Mouse (Mus musculus): ENCODE data around the gene Lpar6. TPM values are rescaled to one million over a fixed set of nuclear protein-coding genes. Genes with fewer than 3 reads are reported as not detected.
A peak's percentile ranks its signal among the peaks of the same experiment; 100 is the strongest.

Gene Lpar6
- polyA plus RNA-seq, 2 experiments, result 2.3 to 3.2 TPM

DNA sequence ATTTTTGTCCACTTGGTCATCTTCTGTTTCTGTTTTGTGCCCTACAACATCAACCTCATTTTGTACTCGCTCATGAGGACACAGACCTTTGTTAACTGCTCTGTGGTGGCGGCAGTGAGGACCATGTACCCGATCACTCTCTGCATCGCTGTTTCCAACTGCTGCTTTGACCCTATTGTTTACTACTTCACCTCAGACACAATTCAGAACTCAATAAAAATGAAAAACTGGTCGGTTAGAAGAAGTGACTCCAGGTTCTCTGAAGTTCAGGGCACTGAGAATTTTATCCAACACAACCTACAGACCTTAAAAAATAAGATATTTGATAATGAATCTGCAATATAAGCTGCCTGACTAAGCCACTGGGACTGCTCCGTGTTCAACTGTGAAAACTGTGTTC, 1.6 kb downstream of the Lpar6 start:
- peaks cover 8 to 13% of the 10 kb centered on the region in 2 experiments for H3K4me1 ChIP-seq (replicated peaks; ENCODE audit: control insufficient read depth in 2 of 2, insufficient read depth in 2 of 2, low read length in 1 of 2)
- TF ChIP-seq EP300 (IDR thresholded peaks at IDR 0.05; ENCODE audit: low read depth), result no peak; the same call in 1 of the 2 replicates
- no peak for TF ChIP-seq CTCF (IDR thresholded peaks at IDR 0.05; ENCODE audit: low read depth)
- no peaks in the 10 kb centered on the region for H3K27me3 ChIP-seq (ENCODE audit: control insufficient read depth, insufficient read depth, low read length)
- peaks cover 2% of the 10 kb centered on the region for H3K36me3 ChIP-seq (replicated peaks; ENCODE audit: control insufficient read depth, insufficient read depth, low read depth)
- no peak for DNase-seq (ENCODE audit: low read depth in 3 of 3, low spot score in 3 of 3)
- H3K9ac ChIP-seq (replicated peaks), result peak overlapping the region; percentile 54
- H3K4me2 ChIP-seq (ENCODE audit: low read depth), result peak overlapping the region; percentile 66
- H3K27ac ChIP-seq, result peak overlapping the region; percentile 12
- ATAC-seq (ENCODE audit: insufficient read depth), result peak; percentile 48; the same call in 1 of the 2 replicates
- WGBS (ENCODE audit: insufficient replicate concordance), result 2% methylated on average over 6 of the region's 6 CpGs
- H3K9me3 ChIP-seq (ENCODE audit: control insufficient read depth, low read length), result no peaks in the 10 kb centered on the region
- peak overlapping the region; percentile 57 to 93 for H3K4me3 ChIP-seq (ENCODE audit: insufficient read depth in 1 of 2, low read depth in 2 of 2, low read length in 2 of 2)

DNA sequence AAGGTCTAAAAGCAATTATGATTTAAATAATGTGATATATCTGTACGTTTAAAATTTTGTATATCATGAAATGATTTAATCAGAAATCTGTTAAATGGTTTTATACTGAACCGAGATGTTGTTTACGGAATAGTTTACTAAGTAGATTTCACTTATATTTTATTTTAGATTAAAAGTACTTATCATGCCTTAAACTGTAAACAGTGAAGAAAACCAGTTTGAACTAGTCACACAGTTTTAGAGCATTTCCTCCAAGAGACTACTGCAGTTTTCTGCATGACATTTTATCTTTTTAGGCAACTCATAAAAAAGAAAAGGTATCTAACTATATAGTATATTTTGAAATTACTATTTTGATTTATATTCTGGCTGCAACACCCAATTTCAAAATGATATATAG, 2.2 kb downstream of the Lpar6 start:
- Histone ChIP-seq H3K4me1 (replicated peaks; ENCODE audit: control insufficient read depth in 2 of 2, insufficient read depth in 2 of 2, low read length in 1 of 2) (peaks cover 4 to 7% of the 10 kb centered on the region in 2 experiments; a peak in 3 of 4 replicates), H3K36me3 (replicated peaks; ENCODE audit: control insufficient read depth, insufficient read depth, low read depth) (peaks cover 5% of the 10 kb centered on the region), H3K9me3 (ENCODE audit: control insufficient read depth, low read length) (no peaks in the 10 kb centered on the region), H3K27me3 (ENCODE audit: control insufficient read depth, insufficient read depth, low read length) (no peaks in the 10 kb centered on the region), H3K4me3 (ENCODE audit: insufficient read depth in 1 of 2, low read depth in 2 of 2, low read length in 2 of 2) (no peak overlapping the region), H3K27ac (no peak overlapping the region), H3K9ac (replicated peaks) (no peak overlapping the region), H3K4me2 (ENCODE audit: low read depth) (no peak overlapping the region)
- WGBS (ENCODE audit: insufficient replicate concordance), result 49% methylated on average over 3 of the region's 3 CpGs
- DNase-seq (ENCODE audit: low read depth in 3 of 3, low spot score in 3 of 3), result no peak
- ATAC-seq (ENCODE audit: insufficient read depth), result no peak
- TF ChIP-seq CTCF (IDR thresholded peaks at IDR 0.05; ENCODE audit: low read depth), result no peak

DNA sequence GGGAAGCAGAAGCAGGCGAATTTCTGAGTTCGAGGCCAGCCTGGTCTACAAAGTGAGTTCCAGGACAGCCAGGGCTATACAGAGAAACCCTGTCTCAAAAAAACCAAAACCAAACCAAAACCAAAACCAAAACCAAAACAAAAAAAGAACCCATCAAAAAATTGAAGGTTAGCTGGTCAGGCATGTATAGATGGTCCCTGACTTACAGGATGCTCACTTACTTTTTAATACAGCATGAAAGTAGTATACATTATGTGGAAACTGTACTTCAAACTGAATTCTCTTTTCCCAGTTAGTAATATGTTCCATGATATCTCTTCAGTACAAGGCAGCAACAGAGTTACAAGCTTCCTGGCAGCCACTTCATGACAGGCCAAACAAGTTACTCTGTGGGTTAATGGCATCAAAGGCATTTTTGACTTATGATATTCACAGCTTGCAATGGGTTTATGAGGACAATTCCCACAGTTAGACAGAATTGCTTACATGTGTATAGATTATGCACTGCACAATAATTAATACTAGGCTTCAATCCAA, 6.4 kb downstream of the Lpar6 start:
- H3K4me3 ChIP-seq (ENCODE audit: insufficient read depth in 1 of 2, low read depth in 2 of 2, low read length in 2 of 2), result no peak overlapping the region
- no peak overlapping the region for H3K27ac ChIP-seq
- H3K9me3 ChIP-seq (ENCODE audit: control insufficient read depth, low read length), result no peaks in the 10 kb centered on the region
- H3K27me3 ChIP-seq (ENCODE audit: control insufficient read depth, insufficient read depth, low read length), result no peaks in the 10 kb centered on the region
- DNase-seq (ENCODE audit: low read depth in 3 of 3, low spot score in 3 of 3) (no peak), ATAC-seq (ENCODE audit: insufficient read depth) (no peak)
- H3K4me2 ChIP-seq (ENCODE audit: low read depth), result no peak overlapping the region
- H3K36me3 ChIP-seq (replicated peaks; ENCODE audit: control insufficient read depth, insufficient read depth, low read depth), result peaks cover 5% of the 10 kb centered on the region
- no peak overlapping the region for H3K9ac ChIP-seq (replicated peaks)
- 0 out of 4 replicates have a peak, but pooled peaks cover 0 to 2% of the 10 kb centered on the region in 2 experiments for H3K4me1 ChIP-seq (replicated peaks; ENCODE audit: control insufficient read depth in 2 of 2, insufficient read depth in 2 of 2, low read length in 1 of 2)
- 88% methylated on average over 2 of the region's 2 CpGs for WGBS (ENCODE audit: insufficient replicate concordance)
- no peak for TF ChIP-seq CTCF (IDR thresholded peaks at IDR 0.05; ENCODE audit: low read depth)
- TF ChIP-seq EP300 (IDR thresholded peaks at IDR 0.05; ENCODE audit: low read depth), result no peak

DNA sequence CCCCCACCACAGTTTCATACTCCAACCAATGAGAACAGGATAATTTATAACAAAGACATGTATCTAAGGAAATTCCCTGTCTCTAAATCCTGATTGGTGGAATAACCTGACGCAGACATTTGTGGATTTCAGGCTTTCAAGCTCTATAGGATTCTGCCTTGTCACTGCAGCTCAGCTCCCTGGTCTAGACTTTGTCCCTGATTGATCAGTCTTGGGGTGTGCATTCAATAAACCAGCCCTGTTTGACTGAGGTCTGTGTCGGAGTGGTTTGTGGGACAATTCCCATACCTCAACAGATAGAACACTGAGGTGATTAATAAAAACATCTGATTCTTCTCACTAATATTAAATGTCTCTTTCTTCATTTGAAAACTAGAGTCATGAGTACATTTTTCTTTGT, 12.4 kb downstream of the Lpar6 start:
- WGBS (ENCODE audit: insufficient replicate concordance), result 83% methylated on average over 2 of the region's 2 CpGs
- H3K4me3 ChIP-seq (ENCODE audit: insufficient read depth in 1 of 2, low read depth in 2 of 2, low read length in 2 of 2), result no peak overlapping the region
- peak; percentile 52; the same call in 1 of the 2 replicates for ATAC-seq (ENCODE audit: insufficient read depth)

DNA sequence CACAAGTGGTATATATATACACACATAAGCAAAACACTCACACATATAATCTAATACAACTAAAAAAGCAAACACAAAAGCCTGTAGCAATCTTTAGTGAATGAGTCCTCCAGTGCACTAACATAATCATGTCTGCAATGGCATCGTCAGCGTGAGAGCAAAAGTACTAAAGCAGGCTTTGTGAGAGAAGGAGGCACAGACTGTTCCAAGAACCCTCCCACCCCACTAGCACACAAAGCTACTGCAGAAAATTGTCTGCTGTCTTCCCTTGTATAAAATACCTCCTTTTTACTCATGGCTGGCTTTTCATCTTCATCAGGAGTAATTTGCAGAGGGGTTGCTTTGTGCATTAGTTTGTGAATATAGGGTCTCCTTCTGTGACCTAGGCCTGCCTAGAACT, 14.6 kb downstream of the Lpar6 start:
- no peak for TF ChIP-seq CTCF (IDR thresholded peaks at IDR 0.05; ENCODE audit: low read depth)
- no peak for TF ChIP-seq EP300 (IDR thresholded peaks at IDR 0.05; ENCODE audit: low read depth)
- Histone ChIP-seq H3K4me3 (ENCODE audit: insufficient read depth in 1 of 2, low read depth in 2 of 2, low read length in 2 of 2) (no peak overlapping the region), H3K27ac (no peak overlapping the region), H3K4me1 (replicated peaks; ENCODE audit: control insufficient read depth in 2 of 2, insufficient read depth in 2 of 2, low read length in 1 of 2) (peaks cover 2 to 17% of the 10 kb centered on the region in 2 experiments; a peak in 2 of 4 replicates), H3K9me3 (ENCODE audit: control insufficient read depth, low read length) (no peaks in the 10 kb centered on the region), H3K36me3 (replicated peaks; ENCODE audit: control insufficient read depth, insufficient read depth, low read depth) (no peaks in the 10 kb centered on the region; the same call in none of the 2 replicates), H3K9ac (replicated peaks) (no peak overlapping the region), H3K4me2 (ENCODE audit: low read depth) (no peak overlapping the region), H3K27me3 (ENCODE audit: control insufficient read depth, insufficient read depth, low read length) (no peaks in the 10 kb centered on the region)
- WGBS (ENCODE audit: insufficient replicate concordance), result 98% methylated on average over 2 of the region's 2 CpGs
- DNase-seq (ENCODE audit: low read depth in 3 of 3, low spot score in 3 of 3) (no peak), ATAC-seq (ENCODE audit: insufficient read depth) (no peak)

More for the DNA sequence above, 12.4 kb downstream of the Lpar6 start:
- no peaks in the 10 kb centered on the region for H3K9me3 ChIP-seq (ENCODE audit: control insufficient read depth, low read length)
- no peaks in the 10 kb centered on the region; the same call in none of the 2 replicates for H3K36me3 ChIP-seq (replicated peaks; ENCODE audit: control insufficient read depth, insufficient read depth, low read depth)
- no peak overlapping the region for H3K9ac ChIP-seq (replicated peaks)
- no peak overlapping the region for H3K27ac ChIP-seq
- no peak for DNase-seq (ENCODE audit: low read depth in 3 of 3, low spot score in 3 of 3)
- no peak overlapping the region for H3K4me2 ChIP-seq (ENCODE audit: low read depth)
- H3K4me1 ChIP-seq (replicated peaks; ENCODE audit: control insufficient read depth in 2 of 2, insufficient read depth in 2 of 2, low read length in 1 of 2), result peaks cover 0 to 10% of the 10 kb centered on the region in 2 experiments; a peak in 2 of 4 replicates
- H3K27me3 ChIP-seq (ENCODE audit: control insufficient read depth, insufficient read depth, low read length), result no peaks in the 10 kb centered on the region
- no peak for TF ChIP-seq EP300 (IDR thresholded peaks at IDR 0.05; ENCODE audit: low read depth)
- no peak for TF ChIP-seq CTCF (IDR thresholded peaks at IDR 0.05; ENCODE audit: low read depth)

All from liver, embryonic 14.5 days (tissue).